Mouse (Mus musculus) heart, embryonic 16.5 days (tissue): ENCODE data around the gene Bcl10. TPM values are rescaled to one million over a fixed set of nuclear protein-coding genes. Genes with fewer than 3 reads are reported as not detected.
"Not testable (repeated sequence)": the region's sequence is repeated elsewhere in the genome, so short reads cannot be mapped to it uniquely, and the experiment has no call there.

ENCODE experiments used
- ATAC-seq: fragments of 200-750 bp; cut with Nextera tagmentation; replicated peaks from 2 replicates; pipeline ENCODE4 v1.8.0; 2017; ENCODE audit warnings: moderate number of reproducible peaks; ENCODE audit not compliant: insufficient read depth, low FRiP score; ENCODE audit errors: extremely low read depth
- H3K27ac ChIP-seq: fragments of 300-500 bp; sonication (generic); 2 replicates; pipeline ENCODE4 v1.5.1; 2014; ENCODE audit warnings: mild to moderate bottlenecking, low read length, control low read depth, moderate library complexity
- H3K27me3 ChIP-seq: fragments of 300-500 bp; sonication (generic); 2 replicates; pipeline ENCODE4 v1.6.1; 2014; ENCODE audit warnings: low read length, mixed read lengths; ENCODE audit not compliant: control insufficient read depth, insufficient read depth
- H3K36me3 ChIP-seq: fragments of 300-500 bp; sonication (generic); 2 replicates; pipeline ENCODE4 v1.6.1; 2014; ENCODE audit not compliant: control insufficient read depth, insufficient read depth
- H3K4me1 ChIP-seq: fragments of 300-500 bp; sonication (generic); 2 replicates; pipeline ENCODE4 v1.6.1; 2014; ENCODE audit warnings: low read length, mixed read lengths; ENCODE audit not compliant: control insufficient read depth, insufficient read depth
- H3K4me2 ChIP-seq: fragments of 300-500 bp; sonication (generic); 2 replicates; pipeline ENCODE4 v1.6.1; 2014; ENCODE audit warnings: low read depth, mild to moderate bottlenecking, control low read depth, low read length
- H3K4me3 ChIP-seq: fragments of 300-500 bp; sonication (generic); 2 replicates; pipeline ENCODE4 v1.5.1; 2014; ENCODE audit warnings: mild to moderate bottlenecking, control low read depth, low read length
- H3K9ac ChIP-seq: fragments of 300-500 bp; sonication (generic); 2 replicates; pipeline ENCODE4 v1.6.1; 2014; ENCODE audit warnings: low read length, control low read depth
- H3K9me3 ChIP-seq: fragments of 300-500 bp; sonication (generic); replicated peaks from 2 replicates; pipeline ENCODE4 v1.6.1; 2016; ENCODE audit warnings: low read length; ENCODE audit not compliant: control insufficient read depth
- WGBS: fragments of 180-500 bp; shearing (Covaris S2); extraction: QIAGEN DNeasy Blood & Tissue Kit; methylation state at CpG from one replicate; pipeline ENCODE4 v1.1.7; 2014; 5-methylcytosine and 5-hydroxymethylcytosine counted together
- polyA plus RNA-seq: library from polyadenylated mRNA; unstranded; fragments of >200 nt; fragmentation: Nextera tagmentation; extraction: Ambion mirVana; gene quantifications from 2 replicates; pipeline ENCODE4 v1.2.1, GENCODE M21; 2015

Gene Bcl10
- polyA plus RNA-seq, 1 experiment from 2014 or later: 49.1 TPM

DNA sequence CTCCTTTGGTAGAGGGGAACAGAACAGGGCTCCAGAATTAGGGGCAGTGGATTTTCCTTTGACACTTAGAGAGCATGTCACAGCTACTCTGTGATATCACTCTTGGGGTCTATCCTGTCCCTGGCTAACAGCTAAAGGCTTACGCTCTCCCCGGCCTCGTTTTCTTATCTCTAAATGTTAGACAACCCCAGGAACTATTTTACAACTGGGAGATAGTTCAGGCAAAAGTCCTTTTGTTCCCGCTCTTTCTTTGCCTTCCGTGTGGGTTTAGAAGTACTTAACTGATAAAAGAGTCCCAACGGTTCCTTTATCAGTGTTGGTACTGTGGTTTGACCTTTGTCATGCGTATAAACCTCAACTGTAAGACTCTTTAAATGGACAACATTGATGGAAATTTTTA, 30.3 kb downstream of the Bcl10 start:
- no peak overlapping the region for H3K4me2 ChIP-seq

DNA sequence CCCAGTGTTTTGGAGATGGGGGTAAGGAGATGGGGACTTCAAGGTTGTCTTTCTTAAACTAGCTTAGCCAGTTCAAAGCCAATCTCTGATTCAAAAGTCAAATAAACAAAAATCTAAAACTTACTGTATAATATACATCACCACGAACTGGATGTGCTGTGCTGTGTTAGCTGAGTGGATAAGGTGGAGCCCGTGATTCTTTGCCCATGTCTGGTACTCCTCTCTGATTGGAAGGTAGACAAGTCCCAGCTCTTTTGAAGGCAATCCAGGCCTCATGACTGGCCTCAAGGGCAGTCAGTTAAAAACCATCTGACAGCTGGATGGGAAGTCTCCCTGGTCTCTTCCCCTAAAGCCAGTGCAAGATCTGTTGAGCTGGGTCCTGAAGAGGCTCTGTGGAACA, 30.8 kb downstream of the Bcl10 start:
- 84% methylated on average over 2 of the region's 2 CpGs for WGBS
- Histone ChIP-seq H3K27ac (no peak overlapping the region), H3K9ac (no peak overlapping the region), H3K4me1 (peaks cover 20% of the 10 kb centered on the region), H3K27me3 (no peaks in the 10 kb centered on the region), H3K4me3 (no peak overlapping the region), H3K36me3 (no peaks in the 10 kb centered on the region), H3K9me3 (0 out of 2 replicates have a peak, but pooled peaks cover 10% of the 10 kb centered on the region), H3K4me2 (no peak overlapping the region)
- no peak for ATAC-seq

More for the DNA sequence above, 30.3 kb downstream of the Bcl10 start:
- no peaks in the 10 kb centered on the region for H3K27me3 ChIP-seq
- WGBS: 23% methylated on average over 7 of the region's 7 CpGs
- H3K9ac ChIP-seq: no peak overlapping the region
- H3K4me1 ChIP-seq: peaks cover 20% of the 10 kb centered on the region
- H3K36me3 ChIP-seq: no peaks in the 10 kb centered on the region
- no peak overlapping the region for H3K4me3 ChIP-seq
- 0 out of 2 replicates have a peak, but pooled peaks cover 5% of the 10 kb centered on the region for H3K9me3 ChIP-seq
- no peak for ATAC-seq
- H3K27ac ChIP-seq: peak overlapping the region; percentile 21; the same call in 1 of the 2 replicates

- ATAC-seq: no peak; the same call in 1 of the 2 replicates
- peak overlapping the region; percentile 53 for H3K27ac ChIP-seq
- 0 out of 2 replicates have a peak, but pooled peaks cover 10% of the 10 kb centered on the region for H3K9me3 ChIP-seq
- H3K9ac ChIP-seq: no peak overlapping the region
- peaks cover 29% of the 10 kb centered on the region for H3K4me1 ChIP-seq
- H3K4me2 ChIP-seq: no peak overlapping the region
- H3K4me3 ChIP-seq: no peak overlapping the region
- H3K27me3 ChIP-seq: no peaks in the 10 kb centered on the region
- no peaks in the 10 kb centered on the region for H3K36me3 ChIP-seq
- 20% methylated on average over 1 of the region's 1 CpGs for WGBS
Observed at GRCm38 (mm10) chr3:145959824-145960223, 37.2 kb downstream of the Bcl10 start.

- no peak overlapping the region for H3K4me3 ChIP-seq
- H3K27me3 ChIP-seq: no peaks in the 10 kb centered on the region
- 37% methylated on average over 9 of the region's 9 CpGs for WGBS
- H3K9ac ChIP-seq: peak overlapping the region; percentile 14; the same call in 1 of the 2 replicates
- H3K36me3 ChIP-seq: no peaks in the 10 kb centered on the region
- H3K4me2 ChIP-seq: peak overlapping the region; percentile 60; the same call in 1 of the 2 replicates
- peak overlapping the region; percentile 96 for H3K27ac ChIP-seq
- 0 out of 2 replicates have a peak, but pooled peaks cover 8% of the 10 kb centered on the region for H3K9me3 ChIP-seq
- peaks cover 40% of the 10 kb centered on the region for H3K4me1 ChIP-seq
- no peak for ATAC-seq
Observed at GRCm38 (mm10) chr3:145962411-145962810, 39.8 kb downstream of the Bcl10 start.

DNA sequence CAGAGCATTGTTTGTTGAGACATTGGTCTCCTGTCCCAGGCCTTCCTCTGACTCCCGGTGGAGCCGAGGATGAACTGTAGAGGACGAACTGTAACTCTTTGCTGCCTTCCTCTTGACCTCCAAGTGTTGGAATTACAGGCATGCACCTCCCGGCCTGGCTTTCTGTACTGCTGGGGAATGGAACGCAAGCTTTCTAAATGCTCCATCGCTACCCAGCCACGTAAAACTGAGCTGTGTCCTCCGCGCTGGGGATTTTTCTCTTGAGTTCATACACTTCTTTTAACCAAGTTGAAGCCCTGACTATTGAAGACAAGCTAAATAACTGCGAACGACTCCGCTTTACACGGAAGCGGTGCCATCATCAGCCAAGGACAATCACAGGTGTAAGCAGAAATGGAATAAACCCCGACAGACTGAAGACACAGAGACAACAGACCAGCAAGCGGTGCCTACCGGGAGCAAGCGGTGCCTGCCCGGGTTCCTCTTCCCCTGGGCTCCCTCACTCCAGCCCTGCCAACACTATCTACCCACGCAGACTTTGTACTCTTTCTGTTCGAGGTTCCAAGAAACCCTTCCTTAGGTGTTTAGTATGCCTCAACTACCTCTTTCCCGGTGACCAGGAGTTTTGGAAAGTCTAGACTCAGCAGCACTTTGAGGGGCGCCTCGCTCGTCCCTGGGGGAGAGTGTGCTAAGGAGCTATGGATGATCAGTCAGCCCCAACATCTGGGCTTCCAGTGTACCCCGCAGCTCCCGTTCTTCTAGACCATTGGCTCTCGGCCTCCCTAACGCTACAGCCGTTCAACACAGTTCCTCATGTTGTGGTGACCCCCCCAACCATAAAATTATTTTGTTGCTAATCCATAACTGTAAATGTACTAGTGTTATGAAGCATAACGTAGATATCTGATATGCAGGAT, 40.8 kb downstream of the Bcl10 start:
- Histone ChIP-seq H3K27me3 (no peaks in the 10 kb centered on the region), H3K9ac (peak overlapping the region; percentile 74), H3K27ac (peak overlapping the region; percentile 96), H3K4me1 (peaks cover 43% of the 10 kb centered on the region), H3K4me2 (peak overlapping the region; percentile 60), H3K9me3 (0 out of 2 replicates have a peak, but pooled peaks cover under 1% of the 10 kb centered on the region), H3K36me3 (no peaks in the 10 kb centered on the region), H3K4me3 (peak overlapping the region; percentile 32)
- ATAC-seq: no peak; the same call in 1 of the 2 replicates
- WGBS: 12% methylated on average over 31 of the region's 31 CpGs

GRCm38 (mm10) chr3:145964018-145964387, 41.4 kb downstream of the Bcl10 start:
- ATAC-seq: no peak; the same call in 1 of the 2 replicates
- Histone ChIP-seq H3K4me3 (no peak overlapping the region), H3K9ac (peak overlapping the region; percentile 74)

DNA sequence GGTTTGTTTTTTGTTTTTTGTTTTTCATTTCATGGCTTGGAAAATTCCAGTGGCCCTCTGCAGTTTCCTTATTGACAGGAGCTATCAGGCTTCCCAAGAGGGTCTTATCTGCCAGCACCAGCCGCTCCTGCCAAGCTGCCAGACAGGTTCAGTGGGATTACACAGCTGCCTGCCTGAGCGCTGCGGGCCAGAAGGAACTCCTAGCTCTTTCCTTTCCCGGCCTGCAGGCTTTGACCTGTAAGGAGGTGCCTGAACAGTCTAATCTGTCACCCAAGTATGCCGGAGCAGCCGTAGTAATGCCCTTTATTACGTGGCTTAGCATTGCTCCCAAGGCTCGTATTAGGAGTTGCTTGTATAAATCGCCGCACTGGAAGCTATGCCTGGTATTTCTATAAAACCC, 41.9 kb downstream of the Bcl10 start:
- Histone ChIP-seq H3K4me3 (peak overlapping the region; percentile 19; the same call in 1 of the 2 replicates), H3K9me3 (no peaks in the 10 kb centered on the region), H3K27me3 (no peaks in the 10 kb centered on the region), H3K4me1 (peaks cover 48% of the 10 kb centered on the region), H3K27ac (peak overlapping the region; percentile 96), H3K36me3 (no peaks in the 10 kb centered on the region), H3K9ac (peak overlapping the region; percentile 34; the same call in 1 of the 2 replicates), H3K4me2 (peak overlapping the region; percentile 60)
- 6% methylated on average over 10 of the region's 10 CpGs for WGBS
- peak; percentile 80 for ATAC-seq

More at GRCm38 (mm10) chr3:145964018-145964387, 41.4 kb downstream of the Bcl10 start:
- no peaks in the 10 kb centered on the region for H3K9me3 ChIP-seq
- peak overlapping the region; percentile 60 for H3K4me2 ChIP-seq
- peak overlapping the region; percentile 96 for H3K27ac ChIP-seq
- 17% methylated on average over 10 of the region's 10 CpGs for WGBS
- H3K27me3 ChIP-seq: no peaks in the 10 kb centered on the region
- H3K36me3 ChIP-seq: no peaks in the 10 kb centered on the region
- H3K4me1 ChIP-seq: peaks cover 45% of the 10 kb centered on the region

GRCm38 (mm10) chr3:145965583-145965982, 43.0 kb downstream of the Bcl10 start:
- not testable (repeated sequence) for ATAC-seq, H3K4me2 ChIP-seq, H3K9me3 ChIP-seq, H3K9ac ChIP-seq, H3K27me3 ChIP-seq, H3K4me3 ChIP-seq, H3K36me3 ChIP-seq
- peak overlapping the region; percentile 96 for H3K27ac ChIP-seq
- 74% methylated on average over 3 of the region's 3 CpGs for WGBS
- H3K4me1 ChIP-seq: peaks cover 47% of the 10 kb centered on the region

GRCm38 (mm10) chr3:145966806-145967205, 44.2 kb downstream of the Bcl10 start:
- H3K4me1 ChIP-seq: peaks cover 47% of the 10 kb centered on the region
- no peaks in the 10 kb centered on the region for H3K36me3 ChIP-seq
- peak; percentile 63 for ATAC-seq
- peak overlapping the region; percentile 89 for H3K27ac ChIP-seq
- WGBS: 36% methylated on average over 5 of the region's 5 CpGs
- H3K4me2 ChIP-seq: no peak overlapping the region
- no peaks in the 10 kb centered on the region for H3K27me3 ChIP-seq
- H3K4me3 ChIP-seq: no peak overlapping the region
- no peaks in the 10 kb centered on the region for H3K9me3 ChIP-seq
- no peak overlapping the region for H3K9ac ChIP-seq
